Mouse (Mus musculus) right cerebral cortex, postnatal 10 days (tissue): ENCODE data around the gene Ccdc169.

Source experiments
- DNase-seq, 2 experiments: peaks; one replicate each; pipeline ENCODE4 v3.0.0; 2021; ENCODE audit warnings: low spot score in 2 of 2

Gene Ccdc169

DNA sequence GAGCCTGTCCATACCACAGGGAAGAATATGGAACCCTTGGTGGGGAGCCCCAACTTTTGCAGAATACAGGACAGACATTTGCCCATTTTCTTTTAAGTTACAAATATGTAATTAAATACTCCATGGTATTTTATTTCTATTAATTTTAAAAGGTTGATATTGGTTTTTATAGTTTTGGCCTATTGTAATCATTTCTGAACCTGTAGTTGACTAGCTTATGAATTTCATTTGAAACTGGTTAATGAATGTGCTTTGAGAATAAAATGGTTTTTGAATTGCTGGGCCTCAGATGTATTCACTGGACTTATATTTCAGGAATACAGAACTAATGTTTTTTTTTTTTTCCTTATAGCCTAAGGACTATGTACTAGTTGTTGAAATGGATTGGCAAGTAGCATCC, at the start of gene Ccdc169:
TSS of gene Ccdc169 (plus strand) at position 301 of the 400 bp plus-strand sequence.
- no peak for DNase-seq

DNA sequence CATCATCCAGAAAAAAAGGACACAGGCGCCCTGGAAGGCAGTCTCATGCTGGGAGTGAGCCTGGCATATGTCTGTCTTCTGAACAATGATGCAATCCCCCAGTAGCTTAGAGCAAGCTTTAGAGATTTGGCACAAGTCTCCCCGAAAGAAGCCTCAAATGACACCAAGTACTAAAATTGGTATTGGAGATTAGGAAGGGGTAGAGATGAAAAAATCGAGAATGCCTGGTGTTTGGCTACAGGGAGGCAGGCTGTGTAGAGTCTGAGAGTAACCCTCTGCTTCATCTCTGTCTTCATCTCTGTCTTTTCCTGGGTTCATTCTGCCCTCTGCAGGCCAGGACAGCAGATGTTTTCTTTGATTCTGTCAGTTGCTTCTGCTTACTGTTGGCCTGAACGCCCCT, 49.8 kb upstream of the Ccdc169 start:
- peak; percentile 51 to 60 for DNase-seq

DNA sequence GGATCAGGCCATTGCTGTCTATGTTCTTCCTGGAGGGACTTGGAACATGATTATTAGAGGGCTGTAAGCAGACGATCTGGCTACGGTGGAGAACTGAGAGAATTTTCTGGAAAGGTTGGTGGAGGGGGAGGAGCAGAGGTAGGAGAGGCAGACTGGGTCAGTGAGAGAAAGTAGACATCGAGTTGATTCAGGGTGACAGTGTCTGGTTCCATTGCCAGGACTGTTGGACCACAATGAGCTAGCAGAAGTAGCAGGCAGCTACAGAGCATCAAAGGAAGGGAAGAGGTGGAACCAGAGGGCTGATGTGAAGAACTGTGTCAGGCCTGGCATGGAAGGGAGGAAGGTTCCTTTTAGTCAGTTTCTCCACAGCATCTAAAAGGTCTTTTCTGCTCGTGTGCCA, 48.8 kb upstream of the Ccdc169 start:
- no peak for DNase-seq

DNA sequence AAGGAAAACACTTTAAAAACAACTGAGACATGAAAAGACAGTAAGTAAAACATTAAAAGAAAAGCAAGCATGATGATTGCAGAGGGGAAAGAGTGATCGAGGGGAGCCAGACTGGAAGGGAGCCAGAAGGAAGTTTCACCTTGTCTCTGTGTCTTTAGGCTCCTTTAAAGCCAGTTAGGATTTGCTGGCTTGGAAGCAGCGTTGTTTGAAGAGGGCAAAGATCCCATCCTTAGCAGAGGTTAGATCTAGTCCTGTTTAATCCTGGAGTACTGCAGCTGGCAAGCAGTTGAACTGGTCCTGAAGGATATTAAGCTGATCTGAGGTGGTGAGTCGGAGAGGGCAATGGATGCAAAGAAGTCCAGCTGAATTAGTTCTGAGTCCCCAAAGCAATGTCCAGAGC, 48.3 kb upstream of the Ccdc169 start:
- no peak for DNase-seq

DNA sequence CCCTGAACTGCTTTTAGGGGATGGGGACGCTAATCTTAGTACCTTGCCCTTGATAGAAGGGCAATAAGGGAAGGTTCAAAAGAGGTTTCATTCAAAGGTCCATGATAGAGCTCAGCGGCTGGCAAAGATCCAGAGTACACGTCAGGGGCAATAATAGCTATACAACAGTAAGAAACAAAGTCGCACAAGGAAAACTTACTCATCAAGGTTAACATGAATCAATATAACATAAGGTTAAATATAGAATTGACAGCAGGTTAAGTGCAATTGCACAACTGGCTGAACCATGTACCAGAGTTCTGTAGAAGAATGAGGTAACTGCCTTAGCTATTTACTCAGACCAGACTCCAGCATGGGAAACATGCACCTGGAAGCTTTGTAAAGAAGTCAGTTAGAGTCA, 47.8 kb upstream of the Ccdc169 start:
- DNase-seq, result no peak

DNA sequence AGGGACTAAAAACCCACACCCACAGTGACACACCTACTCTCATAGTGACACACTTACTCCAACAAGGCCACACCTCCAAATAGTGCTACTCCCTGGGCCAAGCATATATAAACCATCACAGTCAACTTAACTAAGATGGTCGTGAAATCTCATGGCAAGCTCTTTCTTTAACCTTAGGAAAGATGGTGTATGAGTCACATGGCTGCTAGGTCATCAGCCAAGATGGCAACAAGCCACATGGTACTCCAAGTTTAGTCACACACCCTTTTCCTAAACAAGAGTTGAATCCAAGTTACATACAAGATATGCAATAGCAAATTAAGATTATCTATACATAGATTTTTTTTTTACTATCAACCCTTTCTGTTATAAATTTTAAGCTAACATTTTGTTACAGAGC, 44.0 kb upstream of the Ccdc169 start:
- DNase-seq, result no peak

DNA sequence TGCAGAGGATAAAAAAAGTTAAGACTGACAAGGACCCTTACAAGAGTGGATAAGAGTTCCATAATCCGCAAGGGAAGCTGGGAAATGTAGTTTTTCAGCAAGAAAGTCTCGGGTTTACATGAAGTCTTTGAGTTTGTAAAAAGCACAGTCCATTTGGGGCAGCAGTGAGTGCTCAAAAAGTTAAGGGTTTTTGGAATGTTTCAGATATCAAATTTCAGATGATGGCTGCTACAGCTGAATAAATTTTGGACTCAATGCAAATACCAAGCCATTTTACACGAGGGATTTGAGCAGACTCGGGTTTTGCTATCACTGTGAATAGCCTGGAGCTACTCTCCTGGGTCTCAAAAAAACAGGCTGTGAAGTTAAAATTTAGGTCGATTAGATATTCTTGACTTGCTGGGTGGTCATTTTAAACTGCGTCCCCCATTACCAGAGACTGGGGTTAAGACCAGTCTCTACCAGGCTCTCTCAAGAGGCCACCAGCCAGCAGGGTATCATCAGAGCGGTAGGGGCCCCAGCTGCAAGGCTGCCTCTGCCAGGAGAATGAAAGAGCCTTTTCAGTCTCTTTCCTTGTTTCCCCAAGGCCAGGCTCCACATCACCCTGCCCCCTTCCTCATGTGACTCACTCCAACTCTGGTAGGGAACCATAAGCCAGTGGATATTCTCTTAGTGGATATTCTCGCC, 41.0 kb upstream of the Ccdc169 start:
- DNase-seq, result peak; percentile 68

DNA sequence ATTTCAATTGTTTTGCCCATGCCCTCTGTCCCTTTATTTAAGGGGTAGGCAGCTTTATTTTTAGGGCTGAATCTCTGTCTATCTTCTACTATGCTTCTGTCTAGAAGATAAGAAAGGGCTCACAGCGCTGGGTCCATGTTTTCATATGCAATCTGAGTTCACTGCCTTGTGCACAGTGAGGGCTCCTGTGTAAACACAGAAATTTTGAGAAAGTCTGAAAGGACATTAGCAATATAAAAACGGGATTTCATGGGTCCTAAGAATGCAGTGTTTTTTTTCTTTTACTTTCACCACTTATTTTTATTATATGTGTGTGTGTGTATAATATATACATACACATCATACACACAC, 40.5 kb upstream of the Ccdc169 start:
- DNase-seq, result no peak

DNA sequence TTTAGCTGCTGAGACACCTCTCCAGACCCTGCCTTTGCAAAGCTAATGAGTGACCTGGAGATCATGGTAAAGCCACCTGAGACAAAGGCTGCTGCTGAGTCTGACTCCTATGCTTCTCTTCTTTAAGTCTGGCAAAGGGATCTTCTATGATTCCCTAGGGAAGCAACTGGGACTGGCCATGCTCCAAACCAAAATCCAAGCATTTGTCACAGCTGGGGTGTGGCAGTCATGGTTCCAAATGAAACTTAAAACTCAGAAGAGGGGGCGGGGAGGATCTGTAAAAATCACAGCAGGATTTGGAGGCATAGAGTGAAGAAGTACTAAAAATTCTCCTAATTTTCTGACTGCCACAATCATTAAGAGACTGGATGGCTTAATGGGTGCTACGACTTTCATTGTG, 40.0 kb upstream of the Ccdc169 start:
- no peak for DNase-seq

DNA sequence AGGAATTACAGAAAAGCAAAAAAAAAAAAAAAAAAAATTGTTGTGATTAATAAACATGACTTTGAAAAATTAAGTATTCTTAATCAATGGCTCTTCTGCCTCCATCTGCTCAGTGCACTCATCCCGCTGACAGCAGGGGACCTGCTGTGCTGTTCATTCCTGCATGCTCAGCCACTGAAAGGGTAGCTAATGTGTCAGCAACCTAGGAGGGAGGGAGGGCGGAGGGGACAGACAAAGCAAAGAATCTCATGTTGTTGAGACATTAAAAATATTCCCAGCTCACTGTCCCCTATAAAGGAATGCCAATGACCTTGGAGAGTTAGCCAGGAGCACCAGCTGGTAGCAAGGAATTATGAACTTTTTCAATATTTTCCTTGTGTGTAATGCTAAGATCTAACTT, 39.1 kb upstream of the Ccdc169 start:
- DNase-seq, result no peak

DNA sequence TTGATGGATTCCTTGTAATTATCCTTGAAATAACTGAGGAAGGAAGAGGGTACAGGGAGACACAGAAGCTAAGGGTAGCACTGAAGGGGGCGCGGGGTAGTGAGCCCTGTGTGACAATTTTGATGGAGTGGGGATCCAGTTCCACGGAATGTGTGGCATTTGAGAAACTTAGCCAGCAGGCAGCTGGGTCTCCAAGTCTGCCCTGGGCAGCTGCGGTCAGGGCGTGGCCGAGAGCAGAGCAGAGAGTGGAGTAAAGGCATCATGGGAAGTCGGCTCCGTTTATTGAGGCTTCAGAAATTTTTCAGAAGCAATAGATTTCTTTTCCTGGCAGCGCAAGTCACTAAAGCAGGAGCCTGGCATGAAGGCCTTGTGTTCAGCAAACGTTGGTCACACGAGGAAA, 38.1 kb upstream of the Ccdc169 start:
- DNase-seq, result no peak

DNA sequence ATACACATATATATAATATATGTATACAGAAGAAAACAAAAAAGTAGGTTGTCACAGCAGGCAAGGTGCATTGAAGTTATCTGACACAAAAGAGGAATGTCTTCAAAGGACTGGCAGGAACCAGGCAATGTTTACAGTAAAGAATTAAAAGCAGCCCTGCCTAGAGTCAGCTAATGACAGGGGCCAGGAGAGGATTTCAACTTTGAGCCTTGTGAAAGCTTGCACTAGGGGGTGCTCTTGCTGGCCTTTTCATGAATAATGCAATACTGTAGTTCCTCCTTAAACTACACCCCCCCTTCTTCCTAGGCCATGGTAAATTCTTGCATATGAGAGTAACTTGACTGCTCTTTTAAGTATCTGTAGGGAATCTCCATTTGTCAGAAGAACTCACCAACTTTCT, 36.0 kb upstream of the Ccdc169 start:
- no peak for DNase-seq

DNA sequence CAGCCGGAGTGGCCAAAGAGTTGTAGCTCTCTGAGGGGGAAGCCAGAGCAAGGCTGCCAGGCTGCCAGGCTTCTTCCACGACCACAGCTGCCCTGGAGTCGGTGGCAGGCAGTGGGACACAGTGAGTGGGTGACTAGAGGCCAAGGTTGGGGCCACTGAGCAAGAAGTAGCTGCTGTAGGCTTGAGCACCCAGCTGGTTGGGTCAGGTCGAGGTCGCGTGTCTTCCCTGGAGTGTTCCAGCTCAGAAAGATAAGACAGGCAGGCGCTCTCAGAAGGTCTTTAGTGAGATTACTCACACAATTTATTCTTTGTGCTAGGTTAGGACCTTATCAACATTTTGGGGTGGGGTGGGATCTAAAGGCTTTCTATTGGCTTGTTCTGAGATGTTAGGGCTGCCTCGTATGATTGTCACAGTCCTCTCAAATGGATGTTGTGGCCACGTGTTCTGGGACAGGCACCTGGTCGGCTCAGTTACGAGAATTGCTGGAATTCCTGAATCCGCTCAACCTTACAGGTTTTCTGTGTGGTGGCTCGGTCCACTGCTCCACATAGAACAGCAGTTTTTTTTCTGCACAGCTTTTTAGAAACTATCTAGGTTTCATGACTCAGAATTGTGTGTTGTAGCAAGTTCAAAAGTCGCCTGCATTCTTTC, 31.6 kb upstream of the Ccdc169 start:
- DNase-seq, result no peak

DNA sequence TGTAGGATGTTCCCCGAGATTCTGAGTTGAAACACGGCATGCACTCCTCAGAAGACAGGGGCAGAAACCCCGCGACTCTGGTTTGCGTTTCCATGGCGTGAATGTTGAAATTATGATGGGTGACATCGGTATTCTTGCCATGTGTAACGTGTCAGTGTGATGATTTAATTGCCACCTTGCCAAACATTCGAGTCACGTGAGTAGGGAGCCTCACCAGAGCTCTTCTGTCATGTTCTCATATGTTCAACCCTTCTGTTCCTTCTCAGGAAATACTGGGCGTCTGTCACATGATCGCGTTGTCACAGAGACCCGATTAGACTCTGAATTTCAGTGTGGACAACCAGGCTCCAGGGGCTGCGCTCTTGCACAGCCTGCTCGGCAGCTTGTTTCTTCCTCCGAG, 31.1 kb upstream of the Ccdc169 start:
- DNase-seq, result peak in 1 of 2 experiments; percentile 50

DNA sequence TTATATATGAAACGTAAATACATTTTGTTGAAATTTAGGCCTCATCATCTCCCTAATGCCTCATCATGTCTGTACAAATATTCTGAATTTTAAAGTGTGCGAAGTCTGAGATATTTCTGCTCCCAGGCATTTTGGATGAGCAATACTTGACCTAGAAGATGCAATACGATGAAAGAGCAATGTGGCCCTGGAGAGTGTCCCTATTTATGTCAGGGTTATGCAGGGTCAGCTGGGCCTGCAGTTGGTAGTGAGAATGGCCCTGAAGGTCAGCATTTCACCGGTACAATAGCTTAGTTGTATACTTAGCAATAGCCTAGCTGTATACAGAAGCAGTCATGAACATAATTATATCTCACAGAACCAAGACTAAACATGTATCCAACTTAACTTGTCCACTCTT, 28.0 kb upstream of the Ccdc169 start:
- DNase-seq, result no peak

DNA sequence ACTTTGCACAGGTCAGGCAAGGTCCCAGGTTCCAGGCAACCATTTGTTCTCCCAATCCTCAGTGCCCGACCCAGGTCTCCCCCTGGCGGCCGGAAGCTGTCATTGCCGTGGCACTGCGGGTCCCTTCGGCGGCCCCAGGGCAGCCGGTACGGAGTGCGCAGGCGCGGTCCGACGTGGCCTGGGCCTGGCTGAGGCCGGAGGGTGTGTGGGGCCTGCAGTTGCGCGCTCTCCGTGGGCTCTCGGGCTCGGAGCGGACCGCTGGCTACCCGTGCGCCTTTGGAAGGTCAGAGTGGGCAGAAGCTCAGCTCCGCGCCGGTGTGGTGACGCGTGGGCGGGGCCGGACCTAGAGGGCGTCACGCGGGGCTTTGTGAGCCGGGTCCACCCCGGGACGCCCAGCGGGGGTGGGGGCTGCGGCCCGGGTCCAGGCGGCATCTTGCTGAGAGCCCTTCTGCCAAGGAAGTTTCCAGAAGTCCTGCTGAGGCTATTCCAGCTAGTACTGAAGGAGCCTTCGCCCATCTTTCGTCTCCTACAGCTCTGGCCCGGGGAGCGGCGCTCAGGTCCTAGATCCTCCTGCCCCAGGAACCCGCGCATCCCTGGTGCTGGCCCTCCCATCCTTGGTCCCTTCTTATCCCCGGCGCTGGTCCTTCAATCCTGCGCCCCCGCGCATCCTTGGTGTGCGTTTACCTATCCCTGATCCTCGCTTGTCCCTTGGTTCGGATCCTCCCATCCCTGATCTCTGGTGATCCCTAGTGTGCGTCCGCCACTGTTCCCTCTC, 25.0 kb upstream of the Ccdc169 start, which contains the start of gene Spg20:
TSS of gene Spg20 (plus strand) at position 174 of the 775 bp plus-strand sequence.
- peak; percentile 92 to 94 for DNase-seq

DNA sequence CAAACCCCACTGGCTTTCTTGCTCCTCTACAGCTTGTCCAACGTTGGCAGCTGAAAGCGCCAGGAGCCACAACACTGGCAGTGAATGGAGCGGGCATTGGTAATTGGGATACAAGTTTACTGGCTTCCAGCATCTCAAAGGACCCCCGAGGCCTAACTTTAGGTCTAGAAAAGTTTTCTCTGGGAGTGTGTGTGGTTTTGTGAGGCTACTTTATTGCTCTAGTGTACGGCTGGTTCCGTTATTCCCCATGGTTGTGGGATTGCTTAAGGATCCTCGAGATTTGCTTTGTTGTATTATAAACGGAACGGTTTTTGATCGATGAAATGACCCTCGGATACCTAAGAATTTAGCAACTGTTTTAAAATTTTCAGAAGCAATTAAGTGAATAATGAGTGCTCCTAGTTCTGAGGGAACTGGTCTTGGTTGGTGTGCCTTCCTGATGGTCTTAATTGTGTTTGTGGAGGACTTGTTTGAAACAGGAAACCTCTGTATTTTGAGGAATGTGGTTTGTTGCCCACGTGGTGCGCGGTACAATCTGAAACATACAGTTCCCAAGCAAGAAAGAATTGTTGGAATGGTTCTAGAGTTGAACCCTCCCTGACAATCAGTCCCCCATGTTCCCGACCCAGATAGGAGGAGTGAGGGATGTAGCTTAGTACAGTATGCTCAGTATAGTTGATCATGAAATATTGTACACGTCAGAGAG, 24.3 kb upstream of the Ccdc169 start:
- no peak for DNase-seq

DNA sequence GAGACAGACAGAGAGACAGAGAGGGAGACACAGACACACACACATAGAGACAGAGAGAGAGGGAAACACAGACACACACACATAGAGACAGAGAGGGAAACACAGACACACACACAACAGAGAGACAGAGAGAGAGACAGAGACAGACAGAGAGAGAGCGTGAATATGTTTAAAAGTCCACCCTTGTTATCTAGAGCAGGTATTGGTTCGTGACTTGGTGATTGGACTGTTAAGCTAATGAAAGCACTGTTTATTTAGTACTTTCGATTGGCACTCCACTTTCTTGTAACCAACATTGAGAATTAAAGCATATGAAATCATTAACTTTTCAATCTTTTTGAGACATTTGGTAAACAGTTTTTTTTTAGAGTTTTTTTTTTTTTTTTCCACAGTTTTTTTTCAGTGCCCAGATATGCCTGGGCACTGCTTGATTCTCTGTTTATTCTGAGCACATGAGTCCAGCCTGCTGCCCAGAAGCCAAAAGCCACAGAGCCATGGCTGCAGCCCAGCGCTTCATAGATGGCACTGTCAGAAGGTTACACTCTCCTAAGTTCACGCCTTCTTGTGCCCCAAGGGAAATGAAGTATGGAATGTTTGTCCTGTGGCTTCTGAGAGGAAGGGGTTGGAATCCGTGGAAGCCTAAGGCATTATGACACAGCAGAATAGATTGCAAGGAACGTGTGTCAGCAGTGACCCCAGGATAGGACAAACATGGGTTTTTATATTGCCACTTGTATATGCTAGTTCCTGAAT, 22.6 kb upstream of the Ccdc169 start:
- no peak for DNase-seq

DNA sequence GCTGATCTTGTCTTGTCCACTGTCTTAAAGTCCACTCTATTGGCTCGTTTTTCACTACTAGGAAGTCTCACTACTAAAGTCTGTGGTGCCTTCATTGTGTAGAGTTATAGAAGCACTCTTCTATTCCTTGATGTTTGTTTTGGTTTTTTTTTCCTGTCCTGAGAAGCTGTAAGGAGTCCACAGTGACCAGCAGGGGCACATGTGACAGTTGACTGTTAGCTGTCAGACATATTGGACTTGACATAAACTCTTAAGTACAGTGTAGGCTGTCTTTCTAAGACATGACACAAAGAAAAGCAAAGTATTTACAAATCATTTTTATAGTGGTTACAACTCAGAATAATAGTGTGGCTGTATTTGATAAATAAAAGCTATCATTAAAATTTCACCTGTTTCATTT, 22.1 kb upstream of the Ccdc169 start:
- DNase-seq, result no peak

DNA sequence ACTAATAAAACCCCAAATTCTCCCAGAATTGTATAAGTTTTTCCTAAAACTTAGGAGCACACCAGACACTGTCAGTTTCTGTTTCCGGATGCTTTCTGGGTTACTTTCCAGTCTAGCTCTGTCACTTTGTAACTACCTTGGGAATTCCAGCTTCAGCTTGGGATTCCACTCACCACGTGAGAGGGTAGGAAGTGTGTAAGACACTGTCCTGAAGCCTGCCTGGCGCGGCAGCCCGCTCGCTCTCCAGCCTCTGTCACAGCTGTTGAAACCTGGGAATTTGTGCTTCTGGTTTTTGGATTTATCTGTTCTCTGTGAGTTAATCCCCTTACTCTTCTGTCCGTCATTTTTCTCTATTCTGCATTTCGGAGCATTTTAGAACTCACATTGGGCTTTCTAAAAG, 21.1 kb upstream of the Ccdc169 start:
- no peak for DNase-seq

DNA sequence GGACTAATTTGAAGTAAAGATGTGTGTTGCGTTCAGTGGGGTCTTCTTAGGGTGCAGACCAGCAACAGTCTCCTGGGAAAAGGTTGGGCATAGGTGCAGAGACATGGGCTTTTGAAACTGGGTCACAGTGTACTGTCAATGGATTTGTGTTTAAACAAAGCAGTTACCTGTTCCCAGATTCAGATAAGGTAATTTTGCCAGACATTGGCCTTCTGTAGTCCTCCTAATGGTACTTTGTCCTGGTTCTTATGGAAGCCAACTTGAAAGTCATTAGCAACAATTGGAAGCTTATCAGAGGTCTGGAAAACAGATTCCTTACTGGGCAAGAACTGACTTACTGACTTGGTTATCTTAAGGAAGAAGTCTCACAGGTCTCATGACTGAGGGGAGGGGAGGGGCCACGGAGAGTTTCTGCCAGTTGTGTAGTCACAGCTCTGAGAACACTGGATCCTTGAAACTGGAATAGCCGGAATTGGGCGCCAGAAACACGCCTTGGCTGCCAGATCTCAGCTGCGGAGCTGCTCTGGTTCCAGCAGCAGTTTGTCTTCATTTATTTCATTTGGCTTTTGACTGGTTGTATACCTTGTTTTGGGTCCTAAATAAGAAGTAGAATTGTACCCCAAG, 17.8 kb upstream of the Ccdc169 start:
- DNase-seq, result peak in 1 of 2 experiments; percentile 35
